Mouse (Mus musculus): ENCODE data around the gene 1700001P01Rik. TPM values are rescaled to one million over a fixed set of nuclear protein-coding genes. Genes with fewer than 3 reads are reported as not detected.

The 1700001P01Rik gene
- total and polyA plus RNA-seq, 3 experiments: 0.47 TPM; not detected in 2

DNA sequence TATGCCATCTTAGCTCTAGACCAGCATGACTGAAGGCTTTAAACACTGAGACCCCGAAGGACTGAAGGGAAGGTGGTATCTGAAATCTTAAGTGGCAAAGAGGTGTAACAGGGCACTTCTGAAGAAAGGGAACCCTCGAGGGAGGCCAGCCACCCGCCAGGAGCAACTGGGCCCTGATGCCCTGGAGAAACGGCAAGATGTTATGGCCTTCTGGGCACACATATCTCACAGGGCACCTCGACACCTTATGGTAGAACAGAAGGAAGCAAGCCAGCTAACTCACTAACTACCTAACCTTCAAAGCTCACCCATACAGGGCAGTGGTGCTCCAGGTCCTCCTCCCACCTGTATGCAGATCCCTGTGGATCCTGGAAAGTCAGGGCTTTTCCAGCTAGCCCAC is 33.6 kb downstream of the 1700001P01Rik start:
- H3K9ac ChIP-seq (ENCODE audit: insufficient read depth, low read depth): no peak overlapping the region
- DNase-seq (ENCODE audit: extremely low read depth): no peak
- no peak overlapping the region for H3K4me3 ChIP-seq (replicated peaks in 1 of 3; ENCODE audit: low read depth in 2 of 3, low read length in 2 of 3, poor library complexity in 1 of 3)
- in situ Hi-C loops (cut with MboI; ENCODE audit: low pct_ligation_motif_present, low pct_unique_long_range_greater_than_20kb, low sequenced_read_pairs) (no loop called here), dilution Hi-C loops (cut with MboI; ENCODE audit: extremely low pct_ligation_motif_present, extremely low pct_unique_long_range_greater_than_20kb, low sequenced_read_pairs) (no loop called here)
- H3K36me3 ChIP-seq (replicated peaks in 1 of 2; ENCODE audit: control insufficient read depth in 1 of 2, insufficient read depth in 1 of 2, low read length in 1 of 2): peaks cover 8 to 44% of the 10 kb centered on the region in 2 experiments
- H3K4me1 ChIP-seq (ENCODE audit: control insufficient read depth in 1 of 2, insufficient read depth in 2 of 2): peaks cover 6 to 31% of the 10 kb centered on the region in 2 experiments
- H3K27ac ChIP-seq (ENCODE audit: insufficient read depth, low read depth): no peak overlapping the region
- TF ChIP-seq JUN (IDR thresholded peaks at IDR 0.05; ENCODE audit: insufficient read depth, low read depth, low read length) (no peak), ZKSCAN1 (IDR thresholded peaks at IDR 0.05; ENCODE audit: borderline replicate concordance, low read depth, low read length) (no peak), TBP (conservative IDR thresholded peaks at IDR 0.05; ENCODE audit: low read depth, low read length) (no peak), RAD21 (IDR thresholded peaks at IDR 0.05; ENCODE audit: low read depth, low read length) (no peak), ZMIZ1 (IDR thresholded peaks at IDR 0.05; ENCODE audit: low read depth, low read length) (no peak), GABPA (IDR thresholded peaks at IDR 0.05; ENCODE audit: insufficient replicate concordance, low read depth, low read length) (no peak), ZNF384 (IDR thresholded peaks at IDR 0.05; ENCODE audit: low read depth, low read length) (no peak), JUND (conservative IDR thresholded peaks at IDR 0.05; ENCODE audit: low read depth, low read length) (no peak), EP300 (IDR thresholded peaks at IDR 0.05; ENCODE audit: low read length) (no peak), CHD1 (IDR thresholded peaks at IDR 0.05; ENCODE audit: low read depth, low read length) (no peak), NRF1 (IDR thresholded peaks at IDR 0.05; ENCODE audit: low read depth, low read length) (no peak), BHLHE40 (IDR thresholded peaks at IDR 0.05; ENCODE audit: low read depth, low read length) (no peak), RCOR1 (conservative IDR thresholded peaks at IDR 0.05; ENCODE audit: low read depth, low read length) (no peak), HCFC1 (IDR thresholded peaks at IDR 0.05; ENCODE audit: low read depth, low read length) (no peak), PAX5 (IDR thresholded peaks at IDR 0.05; ENCODE audit: low read length) (no peak), MYC (IDR thresholded peaks at IDR 0.05; ENCODE audit: low read depth, low read length) (no peak), MAX (IDR thresholded peaks at IDR 0.05; ENCODE audit: low read length) (no peak), ETS1 (conservative IDR thresholded peaks at IDR 0.05; ENCODE audit: low read depth, low read length) (no peak), MAZ (IDR thresholded peaks at IDR 0.05; ENCODE audit: low read depth, low read length) (no peak)
- peaks cover 2% of the 10 kb centered on the region for H3K9me3 ChIP-seq (replicated peaks; ENCODE audit: low read length)
- H3K79me2 ChIP-seq (replicated peaks; ENCODE audit: control insufficient read depth, extremely low read depth, insufficient read depth, poor library complexity, severe bottlenecking): peaks cover 36% of the 10 kb centered on the region
- no peaks in the 10 kb centered on the region for H3K27me3 ChIP-seq (replicated peaks)
- no peak overlapping the region for H3K4me2 ChIP-seq (ENCODE audit: insufficient read depth, low read depth, poor library complexity, severe bottlenecking)

DNA sequence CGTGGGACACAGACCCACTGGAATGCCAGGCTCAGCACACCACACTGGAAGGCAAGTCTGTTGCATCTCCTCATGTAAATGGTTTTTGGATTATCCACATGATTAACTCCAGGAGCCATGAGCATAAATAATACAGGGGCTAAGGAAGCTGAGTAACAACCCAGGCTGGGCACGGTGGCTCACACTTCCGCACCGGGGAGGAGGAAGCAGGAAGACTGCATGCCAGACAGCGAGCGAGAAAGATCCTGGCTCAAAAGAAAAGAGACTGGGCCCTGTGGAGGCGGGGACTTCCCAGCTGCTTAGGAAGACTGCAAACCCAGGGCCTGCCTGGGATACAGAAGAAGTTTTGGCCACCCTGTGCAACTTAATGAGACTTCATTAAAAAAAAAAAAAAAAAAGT is 35.5 kb downstream of the 1700001P01Rik start:
- H3K27ac ChIP-seq (ENCODE audit: insufficient read depth, low read depth): no peak overlapping the region
- H3K9me3 ChIP-seq (replicated peaks; ENCODE audit: low read length): peaks cover 2% of the 10 kb centered on the region
- no peak overlapping the region for H3K4me3 ChIP-seq (replicated peaks in 1 of 3; ENCODE audit: low read depth in 2 of 3, low read length in 2 of 3, poor library complexity in 1 of 3)
- H3K36me3 ChIP-seq (replicated peaks in 1 of 2; ENCODE audit: control insufficient read depth in 1 of 2, insufficient read depth in 1 of 2, low read length in 1 of 2): peaks cover 0 to 42% of the 10 kb centered on the region in 2 experiments
- H3K4me2 ChIP-seq (ENCODE audit: insufficient read depth, low read depth, poor library complexity, severe bottlenecking): no peak overlapping the region
- peaks cover 6 to 28% of the 10 kb centered on the region in 2 experiments for H3K4me1 ChIP-seq (ENCODE audit: control insufficient read depth in 1 of 2, insufficient read depth in 2 of 2)
- in situ Hi-C loops (cut with MboI; ENCODE audit: low pct_ligation_motif_present, low pct_unique_long_range_greater_than_20kb, low sequenced_read_pairs): no loop called here
- H3K9ac ChIP-seq (ENCODE audit: insufficient read depth, low read depth): no peak overlapping the region
- no peaks in the 10 kb centered on the region for H3K27me3 ChIP-seq (replicated peaks)
- dilution Hi-C loops (cut with MboI; ENCODE audit: extremely low pct_ligation_motif_present, extremely low pct_unique_long_range_greater_than_20kb, low sequenced_read_pairs): no loop called here
- H3K79me2 ChIP-seq (replicated peaks; ENCODE audit: control insufficient read depth, extremely low read depth, insufficient read depth, poor library complexity, severe bottlenecking): peaks cover 36% of the 10 kb centered on the region
- no peak for DNase-seq (ENCODE audit: extremely low read depth)
- TF ChIP-seq JUND (conservative IDR thresholded peaks at IDR 0.05; ENCODE audit: low read depth, low read length) (no peak), ELF1 (IDR thresholded peaks at IDR 0.05; ENCODE audit: low read depth, low read length) (no peak)
